Mouse (Mus musculus): ENCODE results near the gene Cfap99. TPM values are rescaled to one million over a fixed set of nuclear protein-coding genes. Genes with fewer than 3 reads are reported as not detected.

Cfap99 gene
- polyA plus RNA-seq, 1 experiment: not detected

GRCm38 (mm10) chr5:34274676-34275293, 13.6 kb upstream of the Cfap99 start:
- Histone ChIP-seq H3K27me3 (ENCODE audit: control insufficient read depth, insufficient read depth, low read length, poor library complexity, severe bottlenecking) (no peaks in the 10 kb centered on the region), H3K27ac (ENCODE audit: insufficient read depth, low read length) (no peak overlapping the region), H3K9me3 (replicated peaks; ENCODE audit: control insufficient read depth, insufficient read depth, low read length, poor library complexity, severe bottlenecking) (no peaks in the 10 kb centered on the region), H3K4me3 (ENCODE audit: low read depth, low read length) (no peak overlapping the region), H3K36me3 (ENCODE audit: control insufficient read depth, insufficient read depth, low read length, poor library complexity, severe bottlenecking) (no peaks in the 10 kb centered on the region), H3K9ac (ENCODE audit: low read depth, poor library complexity, severe bottlenecking) (no peak overlapping the region), H3K4me1 (ENCODE audit: control insufficient read depth, insufficient read depth, low read length) (no peaks in the 10 kb centered on the region)
- no peak for TF ChIP-seq EP300 (IDR thresholded peaks at IDR 0.05; ENCODE audit: insufficient read depth, low read depth, low read length)
- TF ChIP-seq POLR2A (IDR thresholded peaks at IDR 0.05; ENCODE audit: insufficient read depth, low read length): no peak
- no peak for TF ChIP-seq CTCF (IDR thresholded peaks at IDR 0.05; ENCODE audit: low read depth, low read length)

DNA sequence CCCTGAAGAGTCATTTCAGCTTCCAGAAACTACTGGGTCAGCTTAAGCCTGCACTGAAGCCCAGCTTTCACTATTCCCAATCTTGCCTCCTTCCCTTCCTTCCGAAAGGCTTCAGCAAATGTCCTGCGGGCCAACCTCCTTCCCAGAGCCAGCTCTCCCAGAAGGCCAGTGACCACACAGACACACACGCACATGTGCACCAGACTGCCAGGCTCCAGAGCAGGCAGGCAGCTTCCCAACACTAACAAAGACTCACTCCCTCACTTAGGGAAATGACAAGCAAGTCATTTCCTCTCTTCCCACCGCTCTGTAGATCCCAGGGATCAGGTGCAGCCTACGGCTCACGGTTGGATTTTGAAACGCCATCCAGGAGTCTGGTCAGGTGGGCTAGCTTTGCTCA, 12.2 kb upstream of the Cfap99 start:
- no peak overlapping the region for H3K27ac ChIP-seq (ENCODE audit: insufficient read depth, low read length)
- TF ChIP-seq CTCF (IDR thresholded peaks at IDR 0.05; ENCODE audit: low read depth, low read length) (no peak), POLR2A (IDR thresholded peaks at IDR 0.05; ENCODE audit: insufficient read depth, low read length) (no peak), EP300 (IDR thresholded peaks at IDR 0.05; ENCODE audit: insufficient read depth, low read depth, low read length) (no peak)
- no peaks in the 10 kb centered on the region for H3K9me3 ChIP-seq (replicated peaks; ENCODE audit: control insufficient read depth, insufficient read depth, low read length, poor library complexity, severe bottlenecking)
- H3K4me1 ChIP-seq (ENCODE audit: control insufficient read depth, insufficient read depth, low read length): no peaks in the 10 kb centered on the region
- no peak overlapping the region for H3K9ac ChIP-seq (ENCODE audit: low read depth, poor library complexity, severe bottlenecking)
- H3K4me3 ChIP-seq (ENCODE audit: low read depth, low read length): no peak overlapping the region
- no peaks in the 10 kb centered on the region for H3K36me3 ChIP-seq (ENCODE audit: control insufficient read depth, insufficient read depth, low read length, poor library complexity, severe bottlenecking)
- H3K27me3 ChIP-seq (ENCODE audit: control insufficient read depth, insufficient read depth, low read length, poor library complexity, severe bottlenecking): no peaks in the 10 kb centered on the region

GRCm38 (mm10) chr5:34276746-34277145, 11.7 kb upstream of the Cfap99 start:
- H3K9me3 ChIP-seq (replicated peaks; ENCODE audit: control insufficient read depth, insufficient read depth, low read length, poor library complexity, severe bottlenecking): no peaks in the 10 kb centered on the region
- H3K9ac ChIP-seq (ENCODE audit: low read depth, poor library complexity, severe bottlenecking): no peak overlapping the region
- no peak overlapping the region for H3K4me3 ChIP-seq (ENCODE audit: low read depth, low read length)
- no peaks in the 10 kb centered on the region for H3K4me1 ChIP-seq (ENCODE audit: control insufficient read depth, insufficient read depth, low read length)
- no peaks in the 10 kb centered on the region for H3K36me3 ChIP-seq (ENCODE audit: control insufficient read depth, insufficient read depth, low read length, poor library complexity, severe bottlenecking)
- TF ChIP-seq EP300 (IDR thresholded peaks at IDR 0.05; ENCODE audit: insufficient read depth, low read depth, low read length) (no peak), CTCF (IDR thresholded peaks at IDR 0.05; ENCODE audit: low read depth, low read length) (no peak), POLR2A (IDR thresholded peaks at IDR 0.05; ENCODE audit: insufficient read depth, low read length) (no peak)
- H3K27ac ChIP-seq (ENCODE audit: insufficient read depth, low read length): no peak overlapping the region
- H3K27me3 ChIP-seq (ENCODE audit: control insufficient read depth, insufficient read depth, low read length, poor library complexity, severe bottlenecking): no peaks in the 10 kb centered on the region

- Histone ChIP-seq H3K36me3 (ENCODE audit: control insufficient read depth, insufficient read depth, low read length, poor library complexity, severe bottlenecking) (no peaks in the 10 kb centered on the region), H3K4me3 (ENCODE audit: low read depth, low read length) (no peak overlapping the region), H3K27me3 (ENCODE audit: control insufficient read depth, insufficient read depth, low read length, poor library complexity, severe bottlenecking) (no peaks in the 10 kb centered on the region), H3K9ac (ENCODE audit: low read depth, poor library complexity, severe bottlenecking) (no peak overlapping the region), H3K27ac (ENCODE audit: insufficient read depth, low read length) (no peak overlapping the region), H3K4me1 (ENCODE audit: control insufficient read depth, insufficient read depth, low read length) (no peaks in the 10 kb centered on the region), H3K9me3 (replicated peaks; ENCODE audit: control insufficient read depth, insufficient read depth, low read length, poor library complexity, severe bottlenecking) (no peaks in the 10 kb centered on the region)
- no peak for TF ChIP-seq POLR2A (IDR thresholded peaks at IDR 0.05; ENCODE audit: insufficient read depth, low read length)
Measured at GRCm38 (mm10) chr5:34278058-34278457, 10.3 kb upstream of the Cfap99 start.

DNA sequence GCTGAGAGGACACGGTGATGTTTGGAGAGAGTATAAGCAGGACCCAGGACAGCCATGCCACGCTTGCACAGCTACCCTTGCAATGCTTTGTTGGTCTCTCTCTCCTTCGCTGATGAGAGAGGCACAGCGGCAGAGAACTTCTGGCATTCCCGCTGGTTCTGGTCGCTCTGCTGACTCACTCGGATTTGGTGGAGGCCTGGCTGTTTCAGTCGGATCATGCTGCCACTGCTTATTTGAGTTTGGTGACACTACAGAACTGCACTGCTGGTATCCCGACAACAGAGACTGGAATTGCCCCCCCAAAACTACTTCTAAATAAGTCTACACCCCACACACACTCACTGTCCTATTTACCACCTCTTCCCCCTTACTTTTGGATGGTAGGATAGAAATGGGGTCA, 9.2 kb upstream of the Cfap99 start:
- Histone ChIP-seq H3K36me3 (ENCODE audit: control insufficient read depth, insufficient read depth, low read length, poor library complexity, severe bottlenecking) (no peaks in the 10 kb centered on the region), H3K27ac (ENCODE audit: insufficient read depth, low read length) (no peak overlapping the region), H3K27me3 (ENCODE audit: control insufficient read depth, insufficient read depth, low read length, poor library complexity, severe bottlenecking) (no peaks in the 10 kb centered on the region), H3K9ac (ENCODE audit: low read depth, poor library complexity, severe bottlenecking) (no peak overlapping the region), H3K9me3 (replicated peaks; ENCODE audit: control insufficient read depth, insufficient read depth, low read length, poor library complexity, severe bottlenecking) (no peaks in the 10 kb centered on the region), H3K4me3 (ENCODE audit: low read depth, low read length) (no peak overlapping the region), H3K4me1 (ENCODE audit: control insufficient read depth, insufficient read depth, low read length) (no peaks in the 10 kb centered on the region)
- TF ChIP-seq CTCF (IDR thresholded peaks at IDR 0.05; ENCODE audit: low read depth, low read length) (no peak), POLR2A (IDR thresholded peaks at IDR 0.05; ENCODE audit: insufficient read depth, low read length) (no peak), EP300 (IDR thresholded peaks at IDR 0.05; ENCODE audit: insufficient read depth, low read depth, low read length) (no peak)

DNA sequence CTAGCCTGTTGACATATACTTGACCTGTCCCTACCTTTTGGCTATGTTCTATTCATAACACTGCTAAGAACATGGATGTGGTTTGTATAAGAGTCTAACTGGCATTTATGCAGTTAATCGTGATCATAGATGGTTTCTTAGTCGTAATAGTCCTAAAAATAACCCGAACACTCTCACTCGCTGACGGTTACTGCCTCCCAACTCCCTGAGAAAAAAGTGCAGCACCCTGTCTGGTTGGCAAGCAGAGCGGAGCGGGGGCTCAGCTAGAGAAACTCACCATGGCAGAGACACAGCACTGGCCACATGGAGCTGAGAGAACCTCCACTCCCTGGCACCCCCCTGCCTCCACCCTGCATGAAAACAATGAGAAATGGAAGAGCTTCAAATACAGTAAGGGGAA, 7.4 kb upstream of the Cfap99 start:
- Histone ChIP-seq H3K4me3 (ENCODE audit: low read depth, low read length) (no peak overlapping the region), H3K27me3 (ENCODE audit: control insufficient read depth, insufficient read depth, low read length, poor library complexity, severe bottlenecking) (no peaks in the 10 kb centered on the region)

More for the DNA sequence above, 7.4 kb upstream of the Cfap99 start:
- H3K9ac ChIP-seq (ENCODE audit: low read depth, poor library complexity, severe bottlenecking): no peak overlapping the region
- no peaks in the 10 kb centered on the region for H3K36me3 ChIP-seq (ENCODE audit: control insufficient read depth, insufficient read depth, low read length, poor library complexity, severe bottlenecking)
- H3K4me1 ChIP-seq (ENCODE audit: control insufficient read depth, insufficient read depth, low read length): no peaks in the 10 kb centered on the region
- no peaks in the 10 kb centered on the region for H3K9me3 ChIP-seq (replicated peaks; ENCODE audit: control insufficient read depth, insufficient read depth, low read length, poor library complexity, severe bottlenecking)
- TF ChIP-seq EP300 (IDR thresholded peaks at IDR 0.05; ENCODE audit: insufficient read depth, low read depth, low read length) (no peak), CTCF (IDR thresholded peaks at IDR 0.05; ENCODE audit: low read depth, low read length) (no peak), POLR2A (IDR thresholded peaks at IDR 0.05; ENCODE audit: insufficient read depth, low read length) (no peak)
- no peak overlapping the region for H3K27ac ChIP-seq (ENCODE audit: insufficient read depth, low read length)
